15 mouse cellular contexts compared by ENCODE assay signal in genomic region chr12:117809327-117810017, GRCm38 (mm10). TPM values are rescaled to one million over a fixed set of nuclear protein-coding genes. Genes with fewer than 3 reads are reported as not detected.
DNase-seq lines count a peak whose midpoint lies in the region; ATAC-seq and TF ChIP-seq lines count a peak whose summit lies in the region.
"Had no signal": no experiment of that assay in that cellular context is flagged by ENCODE, and none has a peak within 500 bp of the region (broad histone marks: within the 10 kb centered on the region; RNA-seq: fewer than 3 reads in every experiment).

No protein-coding gene starts in this region.

- peaks cover 54% of the 10 kb centered on the region for H3K27me3 ChIP-seq in forebrain, embryonic 13.5 days
- peaks cover 23% of the 10 kb centered on the region for H3K27me3 ChIP-seq in hindbrain, embryonic 15.5 days
- H3K27me3 ChIP-seq in myocyte (ENCODE audit: control insufficient read depth, insufficient read depth, insufficient read length): no peaks in the 10 kb centered on the region
- H3K27me3 ChIP-seq: embryonic facial prominence, embryonic 12.5 days had no signal

- H3K9me3 ChIP-seq in forebrain, embryonic 13.5 days (replicated peaks): no peaks in the 10 kb centered on the region
- H3K9me3 ChIP-seq in hindbrain, embryonic 15.5 days: no peaks in the 10 kb centered on the region
- H3K9me3 ChIP-seq: embryonic facial prominence, embryonic 12.5 days; limb, embryonic 15.5 days had no signal

- peak; percentile 88 for DNase-seq in brain, embryonic 14.5 days (ENCODE audit: low read depth)
- no peak for DNase-seq in frontal cortex, postnatal 14 days (ENCODE audit: low spot score in 2 of 2)
- no peak for DNase-seq in right cerebral cortex, postnatal 36 days (ENCODE audit: low spot score in 2 of 2)
- no peak for DNase-seq in thymus, postnatal 25 days
- DNase-seq: cerebellum, postnatal 14 days; heart, adult 2 months; kidney, adult 2 months; lung, adult 2 months; thymus, postnatal 36 days had no signal

- TF ChIP-seq POLR2A in brain, embryonic 14.5 days (IDR thresholded peaks at IDR 0.05; ENCODE audit: borderline replicate concordance, extremely low read depth, insufficient read depth, insufficient read length, poor library complexity, severe bottlenecking): no peak
- TF ChIP-seq POLR2A in myocyte (IDR thresholded peaks at IDR 0.05; ENCODE audit: insufficient read length, low read depth): no peak

- H3K36me3 ChIP-seq in forebrain, embryonic 13.5 days (ENCODE audit: poor library complexity, severe bottlenecking): no peaks in the 10 kb centered on the region
- no peaks in the 10 kb centered on the region for H3K36me3 ChIP-seq in hindbrain, embryonic 15.5 days
- no peaks in the 10 kb centered on the region for H3K36me3 ChIP-seq in myocyte (ENCODE audit: control insufficient read depth, insufficient read depth)
- H3K36me3 ChIP-seq: embryonic facial prominence, embryonic 12.5 days; limb, embryonic 15.5 days had no signal

- no peak overlapping the region for H3K9ac ChIP-seq in forebrain, embryonic 13.5 days
- H3K9ac ChIP-seq in hindbrain, embryonic 15.5 days: no peak overlapping the region
- H3K9ac ChIP-seq: embryonic facial prominence, embryonic 12.5 days; limb, embryonic 15.5 days had no signal

- peak overlapping the region; percentile 65 for H3K27ac ChIP-seq in forebrain, embryonic 13.5 days
- no peak overlapping the region for H3K27ac ChIP-seq in hindbrain, embryonic 15.5 days (replicated peaks)
- H3K27ac ChIP-seq: embryonic facial prominence, embryonic 12.5 days; heart, adult 2 months; limb, embryonic 15.5 days had no signal

- no peaks in the 10 kb centered on the region for H3K79me2 ChIP-seq in myocyte (ENCODE audit: control insufficient read depth, insufficient read depth)

- peak; percentile 68 for ATAC-seq in forebrain, embryonic 13.5 days
- ATAC-seq in hindbrain, embryonic 15.5 days (ENCODE audit: low FRiP score, low read depth): peak; percentile 31; the same call in 1 of the 2 replicates
- ATAC-seq: CD4-positive, CD25-positive, alpha-beta regulatory T cell, adult 4 months had no signal

- no peak for TF ChIP-seq CTCF in brain, embryonic 14.5 days (IDR thresholded peaks at IDR 0.05; ENCODE audit: borderline replicate concordance, extremely low read depth, insufficient read depth, insufficient read length)

- H3K4me1 ChIP-seq in forebrain, embryonic 13.5 days: peaks cover 52% of the 10 kb centered on the region
- peaks cover 48% of the 10 kb centered on the region for H3K4me1 ChIP-seq in hindbrain, embryonic 15.5 days (replicated peaks)

- peak overlapping the region; percentile 18 for H3K4me2 ChIP-seq in forebrain, embryonic 13.5 days
- no peak overlapping the region for H3K4me2 ChIP-seq in hindbrain, embryonic 15.5 days
- peak overlapping the region; percentile 46 for H3K4me2 ChIP-seq in myocyte (ENCODE audit: low read depth)
- H3K4me2 ChIP-seq: embryonic facial prominence, embryonic 12.5 days; limb, embryonic 15.5 days had no signal

- no peak overlapping the region for H3K4me3 ChIP-seq in forebrain, embryonic 13.5 days
- no peak overlapping the region for H3K4me3 ChIP-seq in hindbrain, embryonic 15.5 days
- H3K4me3 ChIP-seq in myocyte: no peak overlapping the region
- H3K4me3 ChIP-seq: embryonic facial prominence, embryonic 12.5 days; heart, adult 2 months; limb, embryonic 15.5 days had no signal

- no peak overlapping the region for H3ac ChIP-seq in myocyte (ENCODE audit: control insufficient read depth, insufficient read length)

- 9% methylated on average over 10 of the region's 10 CpGs for WGBS in forebrain, embryonic 13.5 days
- 15% methylated on average over 10 of the region's 10 CpGs for WGBS in hindbrain, embryonic 15.5 days

TF ChIP-seq in myocyte, 11 proteins besides CTCF, POLR2A, EP300 and RAD21:
- TF ChIP-seq TCF3 (IDR thresholded peaks at IDR 0.05; ENCODE audit: insufficient read length, low read depth) (no peak), CEBPB (IDR thresholded peaks at IDR 0.05; ENCODE audit: insufficient read depth, poor library complexity, severe bottlenecking) (no peak), USF1 (IDR thresholded peaks at IDR 0.05; ENCODE audit: low read depth) (no peak), SRF (IDR thresholded peaks at IDR 0.05; ENCODE audit: control insufficient read depth, insufficient read length, low read depth) (no peak), POLR2AphosphoS2 (IDR thresholded peaks at IDR 0.05; ENCODE audit: insufficient read length, low read depth) (no peak), MYOG (IDR thresholded peaks at IDR 0.05; ENCODE audit: control insufficient read depth in 1 of 3, insufficient read depth in 1 of 3, insufficient read length in 2 of 3, low read depth in 2 of 3) (no peak), MYOD1 (IDR thresholded peaks at IDR 0.05; ENCODE audit: control insufficient read depth in 1 of 3, insufficient read length in 2 of 3, low read depth in 2 of 3) (no peak), REST (IDR thresholded peaks at IDR 0.05; ENCODE audit: insufficient read depth, insufficient read length) (no peak), TCF12 (IDR thresholded peaks at IDR 0.05; ENCODE audit: insufficient read depth, poor library complexity, severe bottlenecking) (no peak), E2F4 (IDR thresholded peaks at IDR 0.05; ENCODE audit: insufficient read depth) (no peak), MAX (IDR thresholded peaks at IDR 0.05; ENCODE audit: low read depth) (no peak)

RNA-seq across cellular contexts. Expression of gene Cdca7l, which starts 5.4 kb away (rescaled TPM):
- 5.6 and 6.9 TPM in 2 replicates for polyA plus RNA-seq in brain, embryonic 14.5 days (2012; rRNA removed)
- 20.4 and 27.0 TPM in 2 replicates for polyA plus RNA-seq in forebrain, embryonic 13.5 days (2015; fragmentation: Nextera tagmentation; extraction: Ambion mirVana)
- polyA plus RNA-seq in hindbrain, embryonic 15.5 days (2015; fragmentation: Nextera tagmentation; extraction: Ambion mirVana): 5.9 and 7.0 TPM in 2 replicates
- 8.3 TPM for polyA plus RNA-seq in myocyte (2012; fragmentation: generic; extraction: Trizol)
